Mouse (Mus musculus) hindbrain, postnatal 0 days (tissue): ENCODE measurements at regions not wholly inside any gene's neighbourhood (a gene's known extent, or its start where the extent isn't known, plus 50 kb on each side); places are given as distances from the start of the nearest gene placed in this dataset.
A peak's percentile ranks its signal among the peaks of the same experiment; 100 is the strongest.

Experiments
- ATAC-seq: fragments of 200-750 bp; cut with Nextera tagmentation; 2 replicates; pipeline ENCODE4 v1.8.0; 2017; ENCODE audit warnings: mild to moderate bottlenecking, moderate TSS enrichment, moderate library complexity
- DNase-seq: peaks from one replicate; pipeline ENCODE4 v3.0.0-alpha.2; 2015; ENCODE audit warnings: low spot score
- H3K27ac ChIP-seq: fragments of 300-500 bp; sonication (generic); 2 replicates; pipeline ENCODE4 v1.5.1; 2014; ENCODE audit warnings: mild to moderate bottlenecking
- H3K27me3 ChIP-seq: fragments of 300-500 bp; sonication (generic); 2 replicates; pipeline ENCODE4 v1.6.1; 2014; ENCODE audit warnings: low read length, mixed read lengths; ENCODE audit not compliant: insufficient read depth
- H3K36me3 ChIP-seq: fragments of 300-500 bp; sonication (generic); 2 replicates; pipeline ENCODE4 v1.6.1; 2014; ENCODE audit warnings: low read length, mixed read lengths; ENCODE audit not compliant: insufficient read depth
- H3K4me1 ChIP-seq: fragments of 300-500 bp; sonication (generic); 2 replicates; pipeline ENCODE4 v1.6.1; 2014; ENCODE audit warnings: antibody characterized with exemption, low read length, mixed read lengths; ENCODE audit not compliant: insufficient read depth
- H3K4me2 ChIP-seq: fragments of 300-500 bp; sonication (generic); 2 replicates; pipeline ENCODE4 v1.6.1; 2014; ENCODE audit warnings: low read depth, mild to moderate bottlenecking, low read length, moderate library complexity, mixed read lengths
- H3K4me3 ChIP-seq: fragments of 300-500 bp; sonication (generic); 2 replicates; pipeline ENCODE4 v1.5.1; 2014; ENCODE audit warnings: low read length
- H3K9ac ChIP-seq: fragments of 300-500 bp; sonication (generic); replicated peaks from 2 replicates; pipeline ENCODE4 v1.6.1; 2014; ENCODE audit warnings: mild to moderate bottlenecking, low read length, moderate library complexity, mixed read lengths
- H3K9me3 ChIP-seq: fragments of 300-500 bp; sonication (generic); 2 replicates; pipeline ENCODE4 v1.6.1; 2016; ENCODE audit warnings: low read length, mixed read lengths
- CTCF ChIP-seq: IDR thresholded peaks from 2 replicates; pipeline ENCODE4 v1.5.1; 2016; ENCODE audit warnings: antibody characterized with exemption, control low read depth, low read depth
- WGBS: fragments of 180-500 bp; shearing (Covaris S2); extraction: QIAGEN DNeasy Blood & Tissue Kit; methylation state at CpG from one replicate; pipeline ENCODE4 v1.1.7; 2014; 5-methylcytosine and 5-hydroxymethylcytosine counted together

GRCm38 (mm10) chr1:22222836-22223235 is 261.1 kb upstream of the Kcnq5 start:
- DNase-seq (no peak), ATAC-seq (no peak)
- Histone ChIP-seq H3K4me1 (no peaks in the 10 kb centered on the region), H3K27me3 (no peaks in the 10 kb centered on the region), H3K36me3 (no peaks in the 10 kb centered on the region), H3K4me2 (no peak overlapping the region), H3K4me3 (no peak overlapping the region), H3K27ac (no peak overlapping the region), H3K9me3 (no peaks in the 10 kb centered on the region), H3K9ac (no peak overlapping the region)
- 42% methylated on average over 1 of the region's 1 CpGs for WGBS
- no peak for TF ChIP-seq CTCF

- WGBS = 91% methylated on average over 5 of the region's 5 CpGs
- H3K4me2 ChIP-seq = no peak overlapping the region
- no peak for TF ChIP-seq CTCF
- no peaks in the 10 kb centered on the region for H3K9me3 ChIP-seq
- DNase-seq (no peak), ATAC-seq (no peak)
- H3K4me1 ChIP-seq = no peaks in the 10 kb centered on the region
- H3K36me3 ChIP-seq = no peaks in the 10 kb centered on the region
- no peak overlapping the region for H3K4me3 ChIP-seq
- no peak overlapping the region for H3K9ac ChIP-seq
- H3K27me3 ChIP-seq = no peaks in the 10 kb centered on the region
- H3K27ac ChIP-seq = no peak overlapping the region
Observed at GRCm38 (mm10) chr1:22211795-22212194, 250.1 kb upstream of the Kcnq5 start.

- Histone ChIP-seq H3K9me3 (no peaks in the 10 kb centered on the region), H3K9ac (no peak overlapping the region), H3K27ac (no peak overlapping the region), H3K27me3 (no peaks in the 10 kb centered on the region), H3K36me3 (no peaks in the 10 kb centered on the region), H3K4me2 (no peak overlapping the region), H3K4me1 (no peaks in the 10 kb centered on the region), H3K4me3 (no peak overlapping the region)
- 87% methylated on average over 4 of the region's 4 CpGs for WGBS
- TF ChIP-seq CTCF = no peak
- no peak for DNase-seq
- no peak for ATAC-seq
Observed at GRCm38 (mm10) chr1:22211232-22211631, 249.5 kb upstream of the Kcnq5 start.

- no peak for TF ChIP-seq CTCF
- WGBS = 80% methylated on average over 6 of the region's 6 CpGs
- Histone ChIP-seq H3K4me1 (no peaks in the 10 kb centered on the region), H3K27ac (no peak overlapping the region), H3K4me2 (no peak overlapping the region), H3K27me3 (no peaks in the 10 kb centered on the region), H3K4me3 (no peak overlapping the region), H3K36me3 (no peaks in the 10 kb centered on the region), H3K9me3 (no peaks in the 10 kb centered on the region), H3K9ac (no peak overlapping the region)
- ATAC-seq (no peak), DNase-seq (no peak)
Observed at GRCm38 (mm10) chr1:22210621-22211020, 248.9 kb upstream of the Kcnq5 start.

- Histone ChIP-seq H3K27ac (no peak overlapping the region), H3K4me3 (no peak overlapping the region), H3K9me3 (no peaks in the 10 kb centered on the region), H3K4me2 (no peak overlapping the region), H3K9ac (no peak overlapping the region), H3K27me3 (no peaks in the 10 kb centered on the region), H3K36me3 (no peaks in the 10 kb centered on the region), H3K4me1 (no peaks in the 10 kb centered on the region)
- peak; percentile 82 for ATAC-seq
- TF ChIP-seq CTCF = no peak
- peak; percentile 65 for DNase-seq
- WGBS = 70% methylated on average over 2 of the region's 2 CpGs
Observed at GRCm38 (mm10) chr1:22208287-22208686, 246.5 kb upstream of the Kcnq5 start.

- Histone ChIP-seq H3K4me2 (no peak overlapping the region), H3K36me3 (no peaks in the 10 kb centered on the region), H3K4me3 (no peak overlapping the region), H3K9me3 (no peaks in the 10 kb centered on the region), H3K27me3 (no peaks in the 10 kb centered on the region), H3K4me1 (no peaks in the 10 kb centered on the region), H3K9ac (no peak overlapping the region), H3K27ac (no peak overlapping the region)
- DNase-seq (no peak), ATAC-seq (no peak)
- TF ChIP-seq CTCF = no peak
- 60% methylated on average over 5 of the region's 5 CpGs for WGBS
Observed at GRCm38 (mm10) chr1:22206935-22207334, 245.2 kb upstream of the Kcnq5 start.

- H3K27me3 ChIP-seq = no peaks in the 10 kb centered on the region
- H3K27ac ChIP-seq = no peak overlapping the region
- H3K9me3 ChIP-seq = no peaks in the 10 kb centered on the region
- no peaks in the 10 kb centered on the region for H3K36me3 ChIP-seq
- no peaks in the 10 kb centered on the region for H3K4me1 ChIP-seq
- TF ChIP-seq CTCF = no peak
- H3K9ac ChIP-seq = no peak overlapping the region
- peak; percentile 38 for DNase-seq
- 0 out of 2 replicates have a peak, but pooled peaks have one; percentile 45 for ATAC-seq
- H3K4me2 ChIP-seq = no peak overlapping the region
- 68% methylated on average over 4 of the region's 4 CpGs for WGBS
- no peak overlapping the region for H3K4me3 ChIP-seq
Observed at GRCm38 (mm10) chr1:22167621-22168181, 206.0 kb upstream of the Kcnq5 start.
